Mouse (Mus musculus): ENCODE results near the gene Atad2b.

DNA sequence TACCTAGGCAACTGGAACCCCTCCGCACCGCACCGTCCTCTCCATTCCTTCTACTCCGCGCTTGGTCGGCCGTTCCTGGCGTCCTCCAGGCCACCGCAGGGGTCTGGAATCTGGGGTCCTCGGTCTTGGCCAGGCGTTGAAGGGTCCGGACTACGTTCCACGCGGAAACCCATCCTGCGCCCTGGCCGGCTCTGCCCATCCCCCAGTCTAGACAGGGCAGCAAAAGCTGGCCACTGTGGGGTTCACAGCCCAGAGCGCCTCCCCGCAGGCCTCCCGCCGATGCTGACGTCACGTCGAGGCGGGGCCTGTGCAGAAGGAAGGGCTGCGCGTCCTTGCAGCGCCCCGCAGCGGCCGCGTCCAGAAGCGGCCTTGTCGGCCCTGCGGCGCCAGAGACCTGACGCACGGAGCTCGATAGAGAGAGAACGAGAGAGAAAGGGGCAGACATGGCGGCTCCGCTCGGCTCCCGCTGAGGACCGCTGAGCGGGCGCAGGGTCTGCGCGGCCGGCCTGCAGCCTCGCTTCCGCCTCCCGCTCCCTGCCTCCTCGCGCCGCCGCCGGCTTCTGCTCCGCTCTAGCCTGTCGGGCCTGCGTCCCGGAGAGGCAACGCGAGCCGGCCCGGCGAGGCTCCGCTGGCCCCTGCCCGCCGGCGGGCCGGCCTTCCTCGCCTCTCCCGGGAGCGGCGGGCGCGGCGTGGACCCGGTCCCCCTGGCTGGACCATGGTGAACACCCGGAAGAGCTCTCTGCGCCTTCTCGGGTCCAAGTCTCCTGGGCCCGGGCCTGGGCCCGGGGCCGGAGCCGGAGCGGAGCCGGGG, at the start of gene Atad2b:
- TF ChIP-seq GATA1 (IDR thresholded peaks at IDR 0.05; ENCODE audit: borderline replicate concordance, low read length) (no peak), FLI1 (IDR thresholded peaks at IDR 0.05; ENCODE audit: low read length) (no peak)

Data from megakaryocyte, embryonic 14.5 days (primary cell).